Mouse (Mus musculus): Measurements from ENCODE around the gene 4933405L10Rik.

- TF ChIP-seq POLR2A (IDR thresholded peaks at IDR 0.05; ENCODE audit: low read depth, low read length), result no peak
- no peak for TF ChIP-seq CTCF (IDR thresholded peaks at IDR 0.05; ENCODE audit: extremely low read depth, insufficient read length, insufficient replicate concordance, low read depth, low read length)
Observed at GRCm38 (mm10) chr8:105704955-105705354, 2.5 kb upstream of the 4933405L10Rik start.
